Mouse (Mus musculus) urinary bladder, postnatal 10 days (tissue): ENCODE results near the gene Fancd2.

Source experiments
- DNase-seq: peaks from one replicate; pipeline ENCODE4 v3.0.0; 2022; ENCODE audit warnings: low spot score

The Fancd2 gene

DNA sequence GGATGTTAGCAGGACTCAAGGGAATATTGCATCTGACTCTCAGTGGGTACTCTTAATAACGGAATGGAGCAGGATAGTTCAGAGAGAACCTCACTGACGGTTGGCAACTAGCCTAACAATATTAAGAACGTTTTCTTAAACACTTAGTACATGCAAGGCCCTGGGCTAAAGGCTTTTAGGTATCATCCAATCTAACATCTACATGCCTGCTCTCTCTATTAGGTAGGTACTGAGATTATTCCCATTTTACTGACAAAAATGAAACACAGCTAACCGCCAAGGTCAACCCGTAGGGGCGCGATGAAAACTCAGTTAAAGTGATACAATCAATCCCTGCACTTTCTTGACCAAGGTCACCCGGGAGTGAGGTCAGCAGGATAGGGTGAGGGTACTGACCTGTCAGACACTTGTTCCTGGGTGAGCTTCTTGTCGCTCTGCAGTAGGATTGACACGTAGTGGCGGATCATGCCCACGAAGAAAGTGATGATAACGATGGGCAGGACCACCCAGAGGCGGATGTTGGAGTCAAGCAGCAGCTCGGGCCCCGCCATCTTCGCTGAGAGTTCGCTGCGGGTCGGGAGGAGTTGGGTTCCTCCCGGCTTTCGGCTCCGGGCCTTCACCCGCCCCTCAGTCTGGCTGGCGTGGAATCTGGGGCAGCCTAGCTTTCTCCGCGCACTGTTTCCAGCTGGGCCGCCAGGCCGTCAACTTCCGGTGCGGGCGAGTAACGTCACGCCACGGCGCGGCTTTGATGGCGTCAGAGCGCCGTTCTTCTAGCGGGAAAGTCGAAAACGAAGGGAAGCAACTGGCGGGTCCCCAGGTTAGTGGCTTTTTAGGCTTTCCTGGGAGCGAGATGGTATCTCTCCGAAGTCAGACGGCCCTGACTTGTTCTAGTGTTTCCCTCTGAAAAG, at the start of gene Fancd2, which contains the start of gene Emc3:
Gene Fancd2 (plus strand): TSS at position 751 of the 908 bp plus-strand sequence.
Gene Emc3 (minus strand): TSS at position 721 of the 908 bp plus-strand sequence.
- DNase-seq = peak; percentile 73

DNA sequence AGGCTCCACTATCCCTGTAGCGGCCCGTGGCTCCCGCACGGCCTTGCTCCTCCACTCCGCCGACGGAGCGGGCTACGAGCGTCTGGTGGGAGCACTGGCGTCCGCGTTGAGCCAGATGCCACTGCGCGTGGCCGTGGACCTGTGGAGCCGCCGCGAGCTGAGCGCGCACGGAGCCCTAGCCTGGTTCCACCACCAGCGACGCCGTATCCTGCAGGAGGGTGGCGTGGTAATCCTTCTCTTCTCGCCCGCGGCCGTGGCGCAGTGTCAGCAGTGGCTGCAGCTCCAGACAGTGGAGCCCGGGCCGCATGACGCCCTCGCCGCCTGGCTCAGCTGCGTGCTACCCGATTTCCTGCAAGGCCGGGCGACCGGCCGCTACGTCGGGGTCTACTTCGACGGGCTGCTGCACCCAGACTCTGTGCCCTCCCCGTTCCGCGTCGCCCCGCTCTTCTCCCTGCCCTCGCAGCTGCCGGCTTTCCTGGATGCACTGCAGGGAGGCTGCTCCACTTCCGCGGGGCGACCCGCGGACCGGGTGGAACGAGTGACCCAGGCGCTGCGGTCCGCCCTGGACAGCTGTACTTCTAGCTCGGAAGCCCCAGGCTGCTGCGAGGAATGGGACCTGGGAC, 48.9 kb upstream of the Fancd2 start:
- no peak for DNase-seq

DNA sequence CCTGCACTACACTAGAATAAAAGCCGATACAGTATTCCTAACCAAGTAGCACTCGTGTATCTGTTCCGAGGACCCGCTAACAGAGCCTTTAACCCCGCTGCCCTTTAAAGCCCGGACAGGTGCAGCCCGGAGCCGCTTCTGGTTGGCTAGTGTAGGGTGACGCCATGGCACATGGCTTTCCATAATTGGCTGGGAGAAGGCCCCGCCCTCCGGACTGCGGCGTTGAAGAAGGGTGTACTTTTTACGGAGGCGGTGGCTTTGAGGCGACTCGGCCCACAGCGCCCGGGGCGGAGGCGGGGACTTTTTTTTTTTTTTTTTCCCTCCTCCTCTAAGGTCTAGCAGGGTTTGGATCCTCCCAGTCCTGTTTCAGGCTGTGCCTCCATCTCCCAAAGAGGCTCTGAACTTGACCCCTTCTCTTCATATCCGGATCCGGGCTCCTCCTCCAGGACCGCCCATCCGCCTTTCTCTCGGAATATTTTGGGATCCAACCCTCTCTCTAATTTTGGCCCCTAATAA, 48.3 kb upstream of the Fancd2 start, which contains the start of gene Creld1:
Gene Creld1 (plus strand): TSS at position 198 of the 516 bp plus-strand sequence.
- peak; percentile 77 for DNase-seq

DNA sequence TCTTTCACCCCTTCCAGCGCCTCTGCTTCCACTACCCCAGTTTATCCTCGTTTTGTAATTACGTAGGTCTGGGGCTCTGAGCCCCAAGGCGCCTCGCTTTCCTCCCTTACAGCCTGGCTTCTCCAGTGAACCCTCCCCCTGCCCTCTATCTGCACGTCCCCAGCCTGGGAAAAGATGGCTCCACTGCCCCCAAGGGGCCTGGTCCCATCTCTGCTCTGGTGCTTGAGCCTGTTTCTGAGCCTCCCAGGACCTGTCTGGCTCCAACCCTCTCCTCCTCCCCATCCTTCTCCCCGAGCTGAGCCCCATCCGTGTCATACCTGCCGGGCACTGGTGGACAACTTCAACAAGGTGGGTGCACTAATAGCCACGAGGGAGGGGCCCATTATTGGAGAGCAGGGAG, 47.8 kb upstream of the Fancd2 start:
- no peak for DNase-seq

DNA sequence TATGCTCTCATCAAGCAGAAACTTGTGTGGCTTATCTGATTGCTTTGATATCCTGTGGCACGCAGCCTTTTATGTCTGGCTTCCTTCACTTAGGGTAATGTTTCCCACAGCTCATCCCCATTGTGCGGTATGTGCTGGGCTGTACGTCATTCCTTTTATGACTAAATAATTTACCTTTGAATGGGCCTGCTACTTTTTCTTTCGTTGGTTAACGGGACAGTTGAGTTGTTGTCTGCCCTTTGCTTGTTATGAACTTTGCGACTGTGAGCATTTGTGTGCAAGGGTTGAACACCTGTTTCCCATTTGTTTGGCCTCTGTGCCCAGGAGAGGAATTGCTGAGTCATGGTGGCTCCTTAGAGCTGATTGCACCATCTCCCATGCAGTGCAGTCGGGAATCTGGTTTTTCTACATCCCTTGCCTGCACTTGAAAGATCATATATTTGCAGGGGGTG, 44.3 kb upstream of the Fancd2 start:
- DNase-seq = no peak

DNA sequence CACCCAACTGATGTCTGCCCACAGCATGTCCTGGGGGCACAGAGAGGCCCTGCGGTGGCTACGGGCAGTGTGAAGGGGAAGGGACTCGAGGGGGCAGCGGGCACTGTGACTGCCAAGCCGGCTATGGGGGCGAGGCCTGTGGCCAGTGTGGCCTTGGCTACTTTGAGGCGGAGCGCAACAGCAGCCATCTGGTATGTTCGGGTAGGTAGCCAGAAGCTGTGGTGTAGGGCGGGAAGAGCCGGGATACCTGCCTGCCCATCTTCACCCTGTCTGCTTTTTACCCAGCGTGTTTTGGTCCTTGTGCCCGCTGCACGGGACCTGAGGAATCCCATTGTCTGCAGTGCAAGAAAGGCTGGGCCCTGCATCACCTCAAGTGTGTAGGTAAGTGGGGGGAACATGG, 42.1 kb upstream of the Fancd2 start:
- DNase-seq = no peak

DNA sequence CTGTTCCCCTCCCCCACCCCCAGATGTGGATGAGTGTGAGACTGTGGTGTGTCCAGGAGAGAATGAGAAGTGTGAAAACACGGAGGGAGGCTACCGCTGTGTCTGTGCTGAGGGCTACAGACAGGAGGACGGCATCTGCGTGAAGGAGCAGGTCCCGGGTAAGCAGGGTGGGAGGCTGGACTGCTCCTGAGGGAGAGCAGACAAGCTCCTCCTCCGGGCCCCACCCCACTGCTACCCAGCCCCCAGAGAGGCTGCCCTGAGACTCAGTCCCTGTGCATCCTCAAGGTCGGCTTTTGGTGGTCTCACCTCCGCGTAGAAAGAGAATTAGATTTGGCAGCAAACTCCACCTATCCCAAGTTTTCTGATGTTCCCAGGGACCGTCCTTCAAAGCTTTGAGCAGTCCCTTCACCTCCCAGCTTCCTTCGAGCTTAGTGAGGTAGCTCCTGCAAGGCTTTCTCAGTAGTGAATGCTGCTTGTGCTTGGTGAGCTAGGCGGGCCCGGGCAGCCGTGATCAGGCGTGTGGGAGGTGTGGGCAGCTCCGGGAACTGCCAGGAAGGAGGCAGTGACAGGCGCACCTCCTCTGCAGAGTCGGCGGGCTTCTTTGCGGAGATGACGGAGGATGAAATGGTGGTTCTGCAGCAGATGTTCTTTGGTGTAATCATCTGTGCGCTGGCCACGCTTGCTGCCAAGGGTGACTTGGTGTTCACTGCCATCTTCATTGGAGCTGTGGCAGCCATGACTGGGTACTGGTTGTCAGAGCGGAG, 39.2 kb upstream of the Fancd2 start:
- DNase-seq = no peak

DNA sequence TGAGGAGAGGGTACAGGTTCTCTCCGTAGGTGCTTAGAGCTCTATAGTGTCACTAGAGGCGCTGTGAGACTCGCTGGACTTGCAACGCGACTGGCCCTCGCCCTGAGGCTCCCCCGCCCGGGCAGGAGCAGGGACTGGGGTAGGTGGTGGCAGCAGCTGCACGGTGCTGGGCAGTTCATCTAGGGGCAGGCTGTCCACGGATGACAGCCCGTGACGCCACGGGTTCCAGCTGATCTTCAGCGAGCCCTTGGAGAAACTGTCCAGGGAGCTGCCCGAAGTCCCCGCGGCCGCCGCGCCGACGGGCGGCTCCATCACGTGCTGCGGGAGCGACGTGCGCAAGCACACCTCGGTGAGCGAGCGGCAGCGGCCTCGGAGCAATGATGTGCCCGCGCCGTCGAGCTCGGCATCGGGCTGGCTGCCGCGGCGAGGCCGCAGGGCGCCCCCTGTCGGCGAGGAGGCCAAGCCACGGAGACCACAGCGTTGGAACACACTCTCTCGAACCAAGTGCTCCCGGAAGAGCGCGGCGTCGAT, 37.2 kb upstream of the Fancd2 start:
- no peak for DNase-seq

DNA sequence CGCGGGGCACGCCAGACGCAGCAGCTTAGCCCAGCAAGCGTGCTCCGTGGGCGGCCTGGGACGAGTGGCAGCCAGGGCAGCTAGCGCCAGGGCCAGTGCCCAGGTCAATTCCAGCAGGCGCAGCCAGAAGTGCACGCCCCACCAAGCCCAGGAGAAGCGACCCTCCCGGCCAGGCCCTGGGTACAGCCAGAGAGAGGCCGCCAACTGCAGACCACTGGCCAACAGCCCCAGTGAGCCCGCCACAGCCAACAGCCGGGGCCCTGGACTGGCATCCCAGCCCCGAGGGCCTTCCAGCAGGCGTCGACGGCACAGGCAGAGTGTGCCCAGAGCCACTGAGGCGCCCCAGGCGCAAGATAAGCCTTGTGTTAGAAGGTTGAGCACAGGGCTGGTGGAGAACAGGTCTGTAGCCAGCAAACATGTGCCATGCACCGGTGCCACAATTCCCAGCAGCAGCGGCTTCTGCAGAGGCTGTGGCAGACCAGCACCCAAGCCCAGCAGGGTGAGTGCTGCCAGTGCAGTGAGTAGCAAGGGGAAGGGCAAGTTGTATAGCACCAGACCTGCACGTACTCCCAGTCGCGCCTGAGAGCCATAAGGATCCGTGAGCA, 36.3 kb upstream of the Fancd2 start:
- DNase-seq = no peak

DNA sequence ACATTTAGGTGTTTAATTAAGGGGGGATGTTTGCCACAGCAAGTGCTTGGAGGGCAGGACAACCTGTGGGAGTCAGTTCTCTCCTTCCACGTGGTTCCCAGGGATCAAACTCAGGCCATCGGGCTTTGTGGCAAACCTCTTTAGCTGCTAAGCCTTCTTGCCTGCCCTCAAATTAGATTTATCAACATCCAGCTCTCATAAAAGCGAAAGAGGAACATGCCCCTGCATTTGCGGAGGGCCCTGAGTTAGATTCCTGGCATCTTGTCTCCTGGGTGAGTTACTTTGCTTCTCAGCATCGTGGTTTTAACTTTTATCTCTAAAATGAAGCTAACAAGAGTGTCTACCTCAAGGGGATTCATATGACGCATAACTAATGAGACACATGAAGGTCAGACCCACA, 32.1 kb upstream of the Fancd2 start:
- no peak for DNase-seq

DNA sequence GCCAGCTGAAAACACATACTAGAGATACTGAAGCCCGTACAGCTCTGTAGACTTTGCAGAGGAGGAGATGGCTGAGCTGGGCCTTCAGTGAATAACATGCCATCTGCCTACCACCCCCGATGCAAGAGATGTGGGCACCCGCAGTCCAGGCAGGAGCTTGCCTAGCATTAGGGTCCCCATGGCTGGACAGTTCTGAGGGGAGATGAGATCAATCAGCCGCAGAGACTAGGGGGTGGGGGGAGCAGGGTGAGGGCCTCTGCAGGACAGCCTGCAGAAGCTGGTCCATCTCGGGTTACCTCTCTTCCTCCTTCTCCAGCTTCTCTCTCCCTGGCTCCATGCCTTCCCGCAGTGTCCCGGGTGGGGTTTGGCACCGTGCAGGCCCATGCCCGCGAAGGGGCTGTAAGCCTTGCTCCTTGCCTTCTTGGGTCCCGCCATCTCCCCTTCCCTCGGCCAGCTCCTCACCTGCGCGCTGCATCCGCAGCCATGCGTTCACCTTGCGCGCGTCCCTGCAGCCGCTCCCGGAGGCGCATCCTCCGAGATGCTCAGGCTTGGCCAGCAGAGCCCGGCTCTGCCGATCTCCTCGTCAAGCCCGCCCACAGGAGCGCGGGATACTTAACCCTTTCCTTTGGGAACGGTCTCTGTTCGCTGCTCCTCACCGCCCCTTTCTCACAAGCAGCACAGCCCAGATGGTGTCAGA, 29.9 kb upstream of the Fancd2 start, which contains the start of gene Prrt3:
Gene Prrt3 (minus strand): TSS at position 544 of the 697 bp plus-strand sequence.
- DNase-seq = no peak

DNA sequence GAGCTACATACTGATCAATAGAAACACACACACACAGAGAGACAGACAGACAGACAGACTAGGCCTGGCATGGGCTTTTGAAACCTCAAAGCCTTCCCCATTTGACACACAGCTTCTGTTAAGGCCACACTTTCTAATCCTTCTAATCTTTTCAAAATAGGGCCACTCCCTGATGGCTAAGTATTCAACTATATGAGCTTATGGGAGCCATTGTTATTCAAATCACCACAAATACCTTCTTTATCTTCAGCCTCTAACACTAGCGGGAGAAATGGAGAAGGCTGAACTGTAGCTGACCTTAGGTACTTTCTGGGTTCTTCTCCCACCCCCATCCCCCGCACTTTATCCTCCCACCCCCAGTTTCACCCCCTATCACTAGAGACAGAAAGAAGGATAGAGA, 28.7 kb upstream of the Fancd2 start:
- no peak for DNase-seq

DNA sequence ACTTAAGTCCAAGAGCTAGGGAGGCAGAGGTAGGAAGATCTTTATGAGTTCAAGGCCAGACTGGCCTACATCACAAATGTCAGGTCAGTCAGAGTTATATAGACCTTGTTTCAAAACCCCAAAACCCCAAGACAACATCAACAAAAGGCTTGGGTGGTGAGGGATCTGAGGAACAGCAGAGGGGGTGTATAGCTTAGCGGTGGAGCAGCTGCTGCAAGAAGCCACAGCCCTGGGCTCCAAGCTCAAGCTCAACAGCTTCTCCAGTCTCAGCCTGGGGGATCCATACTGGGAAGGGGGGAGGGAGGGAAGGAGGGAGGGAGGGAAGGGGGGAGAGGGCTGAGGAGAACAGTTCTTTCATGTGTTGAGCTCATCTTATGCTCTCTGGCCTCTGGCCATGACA, 25.8 kb upstream of the Fancd2 start:
- no peak for DNase-seq

DNA sequence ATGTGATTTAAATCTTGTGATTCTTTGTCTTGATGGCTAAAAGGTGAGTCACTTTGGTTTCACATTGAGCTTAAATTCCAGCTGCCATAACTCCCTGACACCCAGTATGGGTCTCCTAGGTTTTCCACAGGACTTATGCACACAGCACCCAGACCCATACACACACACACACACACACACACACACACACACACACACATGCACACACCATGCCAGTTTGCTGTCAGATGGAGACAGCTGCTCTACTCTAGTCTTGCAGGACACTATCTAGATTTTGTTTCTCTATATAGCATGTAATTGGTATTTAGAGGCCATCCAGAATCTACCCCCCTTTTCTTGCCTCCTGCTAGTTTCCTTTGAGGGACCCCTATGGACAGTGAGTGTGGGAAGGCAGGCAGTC, 24.4 kb upstream of the Fancd2 start:
- DNase-seq = no peak

DNA sequence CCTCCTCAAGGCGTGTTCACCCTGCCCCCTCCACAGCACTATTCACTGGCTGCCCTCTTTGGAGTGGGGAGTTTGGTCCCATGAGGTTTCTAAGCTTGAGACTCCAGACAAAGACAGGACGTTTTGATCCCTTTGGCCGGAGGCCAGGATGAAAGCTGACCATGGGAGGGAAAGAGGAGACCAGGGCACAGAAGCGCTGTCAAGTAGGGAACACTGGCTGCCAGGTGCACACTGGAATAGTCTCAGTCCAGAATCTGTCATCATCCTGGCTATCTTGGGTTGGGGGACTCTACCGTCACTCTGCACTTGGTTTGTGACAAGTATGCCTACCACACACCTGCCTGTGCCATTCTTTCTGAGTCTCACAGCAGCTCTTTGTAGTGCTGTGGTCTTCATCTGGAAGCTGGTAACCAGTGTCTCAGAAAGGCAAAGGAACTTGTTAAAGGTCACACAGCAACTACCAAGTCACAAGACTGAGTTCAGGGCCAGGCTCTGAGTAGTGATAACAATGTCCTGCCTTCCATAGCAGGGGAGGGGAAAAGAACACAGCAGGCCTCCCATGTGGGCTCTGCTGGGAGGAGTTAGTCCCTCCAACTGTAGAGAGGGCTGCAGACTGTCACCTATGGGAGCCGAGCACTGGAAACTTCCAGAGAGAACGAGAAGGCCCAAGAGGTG, 23.1 kb upstream of the Fancd2 start:
- DNase-seq = no peak

DNA sequence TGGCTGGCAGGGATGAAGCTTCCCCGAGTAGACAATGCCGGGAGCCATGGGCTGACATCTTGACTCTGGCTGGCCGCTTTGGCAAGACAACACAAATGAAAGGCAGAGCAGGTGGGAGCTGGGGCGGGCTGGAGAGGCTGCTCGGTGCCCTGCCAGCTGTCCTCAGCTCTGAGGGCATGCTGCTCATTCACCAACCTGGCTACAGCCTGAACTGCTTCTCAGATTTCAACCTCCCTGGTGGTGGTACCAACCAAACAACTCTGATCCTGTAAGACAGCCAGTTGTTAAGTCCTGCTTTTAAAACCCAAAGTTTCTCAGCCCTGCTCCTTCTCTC, 22.6 kb upstream of the Fancd2 start:
- DNase-seq = no peak

DNA sequence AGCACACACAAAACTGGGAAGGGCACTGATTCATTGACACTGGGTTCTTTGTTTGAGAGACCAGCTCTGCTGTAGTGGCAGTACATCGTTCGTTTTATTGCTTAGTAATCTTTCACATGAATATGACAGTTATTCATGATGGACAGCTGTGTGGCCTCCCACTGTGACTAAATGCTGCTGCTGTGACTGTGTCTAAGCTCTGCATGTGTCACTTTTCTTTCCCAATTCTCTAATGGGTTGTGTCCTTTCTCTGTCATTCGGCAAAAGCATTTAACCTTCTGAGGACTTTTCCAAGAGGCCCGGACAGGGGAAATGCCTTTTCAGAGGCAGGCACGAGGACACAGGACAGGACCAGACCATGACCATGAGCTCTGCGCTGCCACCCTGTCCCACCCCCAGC, 17.5 kb upstream of the Fancd2 start:
- DNase-seq = no peak

DNA sequence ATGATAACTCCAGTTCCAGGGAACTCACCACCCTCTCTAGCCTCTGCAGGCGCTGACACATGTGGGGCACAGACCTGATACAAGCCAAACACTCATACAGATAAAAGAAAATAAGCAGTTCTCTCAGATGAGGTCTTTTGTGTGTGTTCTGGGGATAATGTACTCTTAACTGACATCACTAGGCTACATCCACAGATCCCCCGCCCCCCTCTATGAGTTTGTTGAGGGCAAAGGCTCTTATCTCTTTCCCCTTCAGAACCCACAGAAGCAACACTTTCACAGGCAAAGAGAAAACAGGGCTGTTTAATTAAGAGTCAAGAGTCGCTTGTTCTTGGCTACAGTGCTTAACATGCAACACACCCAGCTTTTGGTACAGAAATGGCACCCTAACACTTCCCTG, 16.9 kb upstream of the Fancd2 start:
- no peak for DNase-seq

DNA sequence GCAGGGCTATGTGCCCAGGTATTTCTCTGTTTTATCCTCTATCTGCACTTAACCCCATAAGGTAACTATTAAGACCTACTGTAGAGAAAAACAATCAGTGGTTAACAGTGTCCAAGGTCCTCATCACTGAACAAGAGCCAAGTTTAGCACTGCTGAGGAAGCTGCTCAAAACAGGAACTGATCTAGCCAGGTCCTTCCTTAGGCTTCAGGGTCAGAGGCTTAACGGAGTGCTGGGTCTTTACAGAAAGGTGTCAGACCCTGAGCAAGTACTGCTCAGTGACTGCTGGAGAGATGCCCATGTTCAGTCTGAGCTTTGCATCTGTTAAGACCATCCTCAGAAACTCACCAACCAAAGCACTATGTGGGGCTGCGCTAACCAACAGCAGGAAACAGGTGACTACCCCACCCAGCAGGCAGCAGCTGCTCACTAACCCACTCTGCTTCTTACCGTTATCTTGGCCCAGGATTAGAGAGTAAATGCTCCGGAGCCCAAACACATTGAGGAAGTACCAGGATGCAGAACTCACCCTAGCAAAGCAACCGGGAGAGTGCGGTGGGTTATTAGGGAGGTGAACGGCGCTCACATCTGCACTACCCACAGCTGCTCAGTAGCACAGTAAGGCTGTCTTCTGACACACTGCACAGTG, 13.9 kb upstream of the Fancd2 start:
- no peak for DNase-seq

DNA sequence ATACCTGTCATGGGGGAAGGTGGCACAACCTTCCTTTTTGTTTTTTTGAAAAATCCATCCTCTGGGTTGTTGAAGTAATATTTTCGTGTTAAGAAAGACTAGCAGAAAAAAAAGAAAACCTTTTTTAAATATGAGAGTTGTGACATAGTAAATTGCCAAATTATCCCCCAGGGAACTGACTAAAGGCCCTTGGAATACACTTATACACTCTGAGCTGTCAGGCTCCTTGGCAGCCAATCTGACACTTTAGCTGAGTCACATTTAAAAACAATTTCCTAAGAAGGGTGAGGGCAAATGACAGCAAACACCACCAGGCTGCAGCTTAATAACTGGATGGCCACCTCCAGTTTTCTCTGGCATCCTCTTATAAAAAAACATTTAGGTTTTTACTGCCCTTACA, 9.2 kb upstream of the Fancd2 start:
- no peak for DNase-seq
